Mouse (Mus musculus) cerebellum, adult 2 months (tissue): ENCODE results near the gene Pygl. TPM values are rescaled to one million over a fixed set of nuclear protein-coding genes. Genes with fewer than 3 reads are reported as not detected.
A peak's percentile ranks its signal among the peaks of the same experiment; 100 is the strongest.
"Not testable (repeated sequence)": the region's sequence is repeated elsewhere in the genome, so short reads cannot be mapped to it uniquely, and the experiment has no call there.

Experiments
- DNase-seq, 2 experiments: peaks; one replicate each; pipeline ENCODE4 v3.0.0; 2021
- H3K27ac ChIP-seq: fragments of 200-500 bp; 2 replicates; pipeline ENCODE4 v1.5.1; 2012; ENCODE audit warnings: low read length, control low read depth, inconsistent platforms; ENCODE audit not compliant: insufficient read depth
- H3K27me3 ChIP-seq: fragments of 200-500 bp; 2 replicates; pipeline ENCODE4 v1.6.1; 2012; ENCODE audit warnings: inconsistent platforms, mild to moderate bottlenecking, low read length, moderate library complexity; ENCODE audit not compliant: control insufficient read depth, insufficient read depth
- H3K4me1 ChIP-seq: fragments of 200-500 bp; 2 replicates; pipeline ENCODE4 v1.6.1; 2011; ENCODE audit warnings: low read length; ENCODE audit not compliant: control insufficient read depth, insufficient read depth
- H3K4me3 ChIP-seq: fragments of 200-500 bp; replicated peaks from 2 replicates; pipeline ENCODE3; 2011; ENCODE audit warnings: mild to moderate bottlenecking, low read depth, low read length, control low read depth; ENCODE audit not compliant: insufficient read depth
- CTCF ChIP-seq: fragments of 200-500 bp; IDR thresholded peaks from 2 replicates; pipeline ENCODE4 v1.5.1; 2011; ENCODE audit warnings: low read depth, mild to moderate bottlenecking, control low read depth, low read length, moderate library complexity, borderline replicate concordance; ENCODE audit not compliant: insufficient read depth
- POLR2A ChIP-seq: fragments of 200-500 bp; IDR thresholded peaks from 2 replicates; pipeline ENCODE4 v1.6.1; 2011; ENCODE audit warnings: low read length, control low read depth, borderline replicate concordance; ENCODE audit not compliant: insufficient read depth
- WGBS: fragments of 180-500 bp; shearing (Covaris S2); methylation state at CpG from one replicate; pipeline ENCODE4 v1.1.7; 2018; 5-methylcytosine and 5-hydroxymethylcytosine counted together
- polyA plus RNA-seq: library from polyadenylated mRNA; depleted of rRNA; stranded (reverse); fragments of >200 nt; gene quantifications from 2 replicates; pipeline ENCODE4 v1.2.3, GENCODE M21; 2012; rRNA removed

The Pygl gene
- polyA plus RNA-seq, 1 experiment: 1.9 TPM

DNA sequence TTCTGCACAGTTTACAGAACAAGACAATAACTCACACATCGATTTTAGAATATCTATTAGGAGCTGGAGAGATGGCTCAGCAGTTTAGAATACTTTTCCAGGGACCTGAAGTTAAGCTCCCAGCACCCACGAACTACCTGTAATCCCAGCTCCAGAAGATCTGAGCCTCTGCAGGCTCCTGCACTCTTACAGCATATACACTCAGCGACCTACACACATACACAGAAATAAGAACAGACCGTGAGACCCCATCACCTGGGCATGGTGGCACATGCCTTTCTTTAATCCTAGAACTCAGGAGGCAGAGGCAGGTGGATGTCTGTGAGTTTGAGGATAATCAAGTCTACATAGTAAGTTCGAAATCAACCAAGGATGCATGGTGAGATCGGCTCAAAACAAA lies 85.7 kb downstream of the Pygl start:
- 90% methylated on average over 6 of the region's 6 CpGs for WGBS
- no peaks in the 10 kb centered on the region for H3K27me3 ChIP-seq
- no peak for DNase-seq
- TF ChIP-seq CTCF (no peak), POLR2A (no peak)
- no peaks in the 10 kb centered on the region for H3K4me1 ChIP-seq
- no peak overlapping the region for H3K27ac ChIP-seq
- H3K4me3 ChIP-seq: no peak overlapping the region

DNA sequence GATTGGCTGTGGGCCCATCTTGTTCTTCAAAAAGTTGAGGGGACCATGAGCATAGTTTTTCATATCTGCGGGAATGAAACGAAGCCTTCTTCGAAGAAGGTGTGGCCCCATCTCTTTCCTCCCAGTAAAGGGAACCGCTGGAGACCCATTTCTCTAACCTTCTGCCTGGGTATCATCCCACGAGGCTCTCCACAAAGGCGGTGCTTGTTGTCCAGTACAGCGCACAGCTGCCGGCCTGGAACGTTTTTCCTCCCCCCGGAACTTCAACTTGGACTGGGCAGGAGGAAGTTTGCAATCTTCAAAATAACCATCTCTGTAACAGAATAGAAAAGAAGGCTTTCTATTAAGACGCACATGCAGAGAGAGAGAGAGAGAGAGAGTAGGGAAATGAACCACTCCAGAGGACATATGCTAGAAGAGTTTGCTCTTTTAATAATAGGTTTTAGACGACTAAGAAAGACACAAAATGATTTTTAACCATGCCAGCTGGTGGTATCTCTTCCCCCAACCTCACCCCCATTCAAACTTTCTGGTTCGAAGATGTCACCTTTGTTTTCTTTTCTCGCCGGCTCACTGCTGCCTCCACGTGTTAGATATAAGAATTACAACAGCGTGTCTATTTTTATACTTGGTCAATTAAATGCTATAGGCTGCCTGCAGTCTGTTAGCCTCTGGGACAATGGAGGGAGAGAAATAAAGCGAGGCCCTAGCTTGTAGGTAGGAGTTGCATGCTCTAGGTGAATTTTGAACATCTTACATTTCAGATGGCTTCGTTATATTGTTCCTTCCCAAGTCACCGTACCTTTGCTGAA lies 86.4 kb downstream of the Pygl start:
- H3K4me3 ChIP-seq: no peak overlapping the region
- H3K4me1 ChIP-seq: no peaks in the 10 kb centered on the region
- no peaks in the 10 kb centered on the region for H3K27me3 ChIP-seq
- 27% methylated on average over 20 of the region's 20 CpGs for WGBS
- peak; percentile 50 to 53 for DNase-seq
- TF ChIP-seq POLR2A: no peak
- peak; percentile 54; the same call in 1 of the 2 replicates for TF ChIP-seq CTCF
- H3K27ac ChIP-seq: no peak overlapping the region

- WGBS: 37% methylated on average over 3 of the region's 3 CpGs
- H3K27ac ChIP-seq, H3K4me1 ChIP-seq, H3K27me3 ChIP-seq, H3K4me3 ChIP-seq, DNase-seq: not testable (repeated sequence)
Observed at GRCm38 (mm10) chr12:70144106-70144587, 87.1 kb downstream of the Pygl start.

DNA sequence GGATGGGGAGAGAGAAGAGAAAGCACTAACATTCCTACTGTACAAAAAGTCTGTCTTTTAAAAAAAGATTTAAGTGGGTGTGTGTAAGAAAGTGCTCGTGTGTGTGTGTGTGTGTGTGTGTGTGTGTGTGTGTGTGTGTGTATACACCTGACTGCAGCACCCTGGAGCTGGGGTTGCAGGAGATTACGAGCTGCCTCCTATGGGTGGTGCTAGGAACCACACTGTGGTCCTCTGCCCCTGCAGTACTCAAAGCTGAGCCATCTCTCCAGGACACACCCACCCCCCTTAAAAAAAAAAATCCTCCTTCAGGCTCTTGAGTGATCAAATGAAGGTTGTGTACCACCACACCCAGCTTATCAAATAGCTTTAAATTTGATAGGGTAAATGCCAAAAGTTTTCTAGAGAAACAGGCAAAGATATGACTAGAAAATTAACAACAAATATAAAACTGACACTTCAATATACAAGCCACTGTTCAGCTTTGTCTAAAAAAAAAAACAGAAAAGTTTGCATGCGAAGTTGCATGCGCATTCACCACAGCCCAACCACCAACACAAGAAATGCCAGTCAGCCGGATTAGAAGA lies 90.2 kb downstream of the Pygl start:
- H3K27ac ChIP-seq: no peak overlapping the region
- H3K27me3 ChIP-seq: no peaks in the 10 kb centered on the region
- H3K4me3 ChIP-seq: no peak overlapping the region
- no peaks in the 10 kb centered on the region for H3K4me1 ChIP-seq
- DNase-seq: no peak
- no peak for TF ChIP-seq POLR2A
- 92% methylated on average over 5 of the region's 5 CpGs for WGBS

Other genes with a start within 250 kb of the Pygl start
- gene Sav1, start 244.5 kb downstream of the Pygl start, polyA plus RNA-seq: 20.8 and 22.5 TPM in 2 replicates
- gene Nin, start 117.8 kb downstream of the Pygl start, polyA plus RNA-seq: 7.2 and 7.4 TPM in 2 replicates
- gene Abhd12b, start 77.3 kb downstream of the Pygl start, polyA plus RNA-seq: not detected in 2 replicates
- 130 and 145 TPM in 2 replicates for gene Trim9, start 116.1 kb upstream of the Pygl start, polyA plus RNA-seq
- gene Tmx1, start 221.6 kb upstream of the Pygl start, polyA plus RNA-seq: 29.1 and 29.8 TPM in 2 replicates